In the genomic region with DNA sequence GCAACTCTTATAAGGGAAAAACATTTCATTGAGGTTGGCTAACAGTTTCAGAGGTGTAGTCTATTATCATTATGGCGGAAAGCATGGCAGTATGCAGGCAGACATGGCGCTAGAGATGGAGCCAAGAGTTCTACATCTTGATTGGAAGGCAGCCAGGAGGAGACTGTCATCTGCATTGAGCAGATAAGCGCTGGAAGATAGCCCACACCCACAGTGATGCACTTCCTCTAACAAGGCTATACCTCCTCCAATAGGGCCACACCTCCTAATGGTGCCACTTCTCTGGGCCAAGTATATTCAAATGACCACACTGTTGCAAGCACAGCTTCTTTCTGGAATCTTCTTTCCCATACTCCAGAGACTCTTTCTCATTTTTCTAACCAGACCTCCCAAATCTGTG, we compare ENCODE assay signal across 14 mouse cellular contexts.
DNase-seq lines count a peak whose midpoint lies in the region; ATAC-seq and TF ChIP-seq lines count a peak whose summit lies in the region.
"Had no signal": no experiment of that assay in that cellular context is flagged by ENCODE, and none has a peak within 500 bp of the region (broad histone marks: within the 10 kb centered on the region; RNA-seq: fewer than 3 reads in every experiment).

No protein-coding gene starts in this region.

- no peak for TF ChIP-seq POLR2A in brain, embryonic 14.5 days (IDR thresholded peaks at IDR 0.05; ENCODE audit: borderline replicate concordance, extremely low read depth, insufficient read depth, insufficient read length, poor library complexity, severe bottlenecking)
- no peak for TF ChIP-seq POLR2A in kidney, adult 2 months (IDR thresholded peaks at IDR 0.05; ENCODE audit: low read depth, low read length)

- no peaks in the 10 kb centered on the region for H3K27me3 ChIP-seq in liver, embryonic 14.5 days (ENCODE audit: control insufficient read depth, insufficient read depth, low read length)
- no peaks in the 10 kb centered on the region for H3K27me3 ChIP-seq in kidney, adult 2 months (replicated peaks; ENCODE audit: control insufficient read depth, insufficient read depth, low read length)
- no peaks in the 10 kb centered on the region for H3K27me3 ChIP-seq in forebrain, embryonic 15.5 days
- H3K27me3 ChIP-seq: heart, embryonic 13.5 days; stomach, embryonic 15.5 days had no signal

- no peak overlapping the region for H3K4me2 ChIP-seq in liver, embryonic 14.5 days (ENCODE audit: low read depth)
- H3K4me2 ChIP-seq in forebrain, embryonic 15.5 days (replicated peaks): no peak overlapping the region
- H3K4me2 ChIP-seq: heart, embryonic 13.5 days; stomach, embryonic 15.5 days had no signal

- peak; percentile 80 for ATAC-seq in liver, embryonic 14.5 days (ENCODE audit: insufficient read depth)
- ATAC-seq in megakaryocyte, adult 5-6 weeks (ENCODE audit: poor library complexity, severe bottlenecking): peak; percentile 43; the same call in 1 of the 2 replicates
- ATAC-seq in forebrain, embryonic 15.5 days (replicated peaks): no peak

- WGBS in liver, embryonic 14.5 days (ENCODE audit: insufficient replicate concordance): 54% methylated on average over 3 of the region's 3 CpGs
- WGBS in kidney, adult 2 months: 87% methylated on average over 3 of the region's 3 CpGs
- 79% methylated on average over 3 of the region's 3 CpGs for WGBS in forebrain, embryonic 15.5 days

- intact Hi-C loops in left cerebral cortex, postnatal 4 days (cut with DNase I): no loop called here
- intact Hi-C loops in left cerebral cortex, postnatal 10 days (cut with DNase I): no loop called here

- H3K4me1 ChIP-seq in liver, embryonic 14.5 days (replicated peaks; ENCODE audit: control insufficient read depth in 2 of 2, insufficient read depth in 2 of 2, low read length in 1 of 2): peaks cover 0 to 5% of the 10 kb centered on the region in 2 experiments; a peak in 2 of 4 replicates
- H3K4me1 ChIP-seq in kidney, adult 2 months (ENCODE audit: control insufficient read depth, insufficient read depth, low read length): no peaks in the 10 kb centered on the region
- no peaks in the 10 kb centered on the region for H3K4me1 ChIP-seq in forebrain, embryonic 15.5 days
- H3K4me1 ChIP-seq: stomach, embryonic 15.5 days had no signal

- no peaks in the 10 kb centered on the region for H3K36me3 ChIP-seq in liver, embryonic 14.5 days (replicated peaks; ENCODE audit: control insufficient read depth, insufficient read depth, low read depth)
- H3K36me3 ChIP-seq in kidney, adult 2 months (ENCODE audit: control insufficient read depth, insufficient read depth, low read length): no peaks in the 10 kb centered on the region
- no peaks in the 10 kb centered on the region for H3K36me3 ChIP-seq in forebrain, embryonic 15.5 days
- H3K36me3 ChIP-seq: heart, embryonic 13.5 days; stomach, embryonic 15.5 days had no signal

- no peak for TF ChIP-seq CTCF in brain, embryonic 14.5 days (IDR thresholded peaks at IDR 0.05; ENCODE audit: borderline replicate concordance, extremely low read depth, insufficient read depth, insufficient read length)
- no peak for TF ChIP-seq CTCF in liver, embryonic 14.5 days (IDR thresholded peaks at IDR 0.05; ENCODE audit: low read depth)
- TF ChIP-seq CTCF in kidney, adult 2 months (conservative IDR thresholded peaks at IDR 0.05; ENCODE audit: insufficient read depth, insufficient read length, low read depth, low read length): no peak

- no peaks in the 10 kb centered on the region for H3K9me3 ChIP-seq in liver, embryonic 14.5 days (ENCODE audit: control insufficient read depth, low read length)
- no peaks in the 10 kb centered on the region for H3K9me3 ChIP-seq in forebrain, embryonic 15.5 days
- H3K9me3 ChIP-seq: heart, embryonic 13.5 days; stomach, embryonic 15.5 days had no signal

- no peak overlapping the region for H3K4me3 ChIP-seq in liver, embryonic 14.5 days (ENCODE audit: insufficient read depth in 1 of 2, low read depth in 2 of 2, low read length in 2 of 2)
- no peak overlapping the region for H3K4me3 ChIP-seq in kidney, adult 2 months (ENCODE audit: insufficient read depth, low read depth, low read length)
- no peak overlapping the region for H3K4me3 ChIP-seq in forebrain, embryonic 15.5 days
- H3K4me3 ChIP-seq: heart, embryonic 13.5 days; layer of hippocampus, adult 2 months; stomach, embryonic 15.5 days had no signal

- no peak overlapping the region for H3K9ac ChIP-seq in liver, embryonic 14.5 days (replicated peaks)
- no peak overlapping the region for H3K9ac ChIP-seq in forebrain, embryonic 15.5 days (replicated peaks)
- H3K9ac ChIP-seq: heart, embryonic 13.5 days; stomach, embryonic 15.5 days had no signal

- no peak overlapping the region for H3K27ac ChIP-seq in liver, embryonic 14.5 days
- no peak overlapping the region for H3K27ac ChIP-seq in kidney, adult 2 months (ENCODE audit: insufficient read depth, low read depth, low read length)
- no peak overlapping the region for H3K27ac ChIP-seq in forebrain, embryonic 15.5 days (replicated peaks)
- H3K27ac ChIP-seq: heart, embryonic 13.5 days; layer of hippocampus, adult 2 months; stomach, embryonic 15.5 days had no signal

- DNase-seq in left cerebral cortex, postnatal 4 days: peak; percentile 27
- no peak for DNase-seq in left cerebral cortex, postnatal 10 days (ENCODE audit: extremely low spot score in 1 of 2, low spot score in 2 of 2)
- DNase-seq in brain, embryonic 14.5 days (ENCODE audit: low read depth): peak; percentile 54
- DNase-seq in liver, embryonic 14.5 days (ENCODE audit: low read depth in 3 of 3, low spot score in 3 of 3): no peak
- DNase-seq in ovary, postnatal 14 days (ENCODE audit: low spot score): no peak
- DNase-seq in kidney, adult 2 months: no peak
- DNase-seq: cerebellum, adult 9-10 months; kidney, adult 9 months; right cerebral cortex, postnatal 14 days had no signal

- peak; percentile 35; the same call in 1 of the 2 replicates for TF ChIP-seq EP300 in liver, embryonic 14.5 days (IDR thresholded peaks at IDR 0.05; ENCODE audit: low read depth)

Comparison
In these comparisons a context has a peak if more than half of its experiments do, and no peak if none do; other contexts are left out.
1. DNase-seq: peak in left cerebral cortex, postnatal 4 days (single experiment) and brain, embryonic 14.5 days (single experiment); none in left cerebral cortex, postnatal 10 days (0 of 2), liver, embryonic 14.5 days (0 of 3), ovary, postnatal 14 days (single experiment) and kidney, adult 2 months (single experiment).